Mouse (Mus musculus): ENCODE measurements around the gene Ggt1.
"Not testable (repeated sequence)": the region's sequence is repeated elsewhere in the genome, so short reads cannot be mapped to it uniquely, and the experiment has no call there.

Ggt1 gene

DNA sequence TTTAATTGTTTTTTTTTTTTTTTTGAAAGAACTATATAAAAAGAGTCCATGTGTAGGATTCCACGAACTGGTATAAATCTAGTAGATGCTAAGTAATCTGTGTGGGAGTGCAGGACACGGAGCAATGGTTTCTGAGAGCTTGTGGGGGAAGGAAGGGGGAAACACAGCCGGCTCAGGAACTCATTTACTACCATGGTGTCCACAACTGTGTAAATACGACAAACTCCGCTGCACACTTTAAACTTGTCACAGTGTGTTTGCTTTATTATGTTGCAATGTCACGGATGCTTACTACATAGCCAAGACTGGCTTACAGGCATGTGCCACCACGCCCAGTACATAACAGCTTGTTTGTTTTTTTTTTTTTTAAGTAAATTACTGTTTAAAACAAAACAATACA, 11.5 kb upstream of the Ggt1 start:
- DNase-seq (ENCODE audit: low spot score): no peak

DNA sequence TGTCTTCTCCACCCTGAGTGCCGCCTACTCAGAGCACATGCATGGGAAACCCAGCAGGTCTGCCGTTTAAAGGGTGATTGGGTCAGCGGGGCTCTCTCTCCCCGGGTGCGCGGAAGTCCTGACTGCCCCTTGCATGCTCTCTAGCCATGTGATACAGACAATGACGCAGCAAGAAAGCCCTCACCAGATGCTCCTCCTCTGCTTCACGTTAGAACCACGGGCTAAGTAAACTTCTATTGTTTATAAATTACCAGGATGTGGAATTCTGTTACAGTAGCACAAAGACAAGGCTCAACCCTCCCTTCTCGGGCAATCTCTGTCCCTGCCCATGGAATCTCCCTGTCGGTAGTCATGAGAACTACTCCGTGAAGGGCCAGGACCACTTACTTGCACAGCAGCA, 10.2 kb upstream of the Ggt1 start:
- no peak for DNase-seq (ENCODE audit: low spot score)

DNA sequence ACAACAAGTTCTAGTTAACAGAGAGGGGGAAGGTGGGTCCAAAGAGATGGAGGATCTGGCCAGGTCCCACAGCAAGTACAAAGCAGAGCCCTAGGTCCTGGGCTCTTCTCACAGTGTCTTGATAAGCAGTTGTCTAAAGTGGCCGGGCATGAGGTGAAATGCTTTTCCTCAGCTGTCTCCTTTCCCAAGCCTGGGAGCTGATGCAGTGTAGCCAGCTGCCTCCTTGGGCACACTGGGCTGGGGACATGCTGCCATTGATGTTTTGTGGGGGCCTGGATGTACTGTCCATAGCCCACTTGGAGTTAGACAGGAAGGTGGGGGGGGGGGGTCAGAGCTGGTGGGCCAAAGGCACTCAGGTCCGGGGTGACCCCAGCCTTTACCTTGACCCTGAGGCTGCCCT, 9.3 kb upstream of the Ggt1 start:
- DNase-seq (ENCODE audit: low spot score): no peak

DNA sequence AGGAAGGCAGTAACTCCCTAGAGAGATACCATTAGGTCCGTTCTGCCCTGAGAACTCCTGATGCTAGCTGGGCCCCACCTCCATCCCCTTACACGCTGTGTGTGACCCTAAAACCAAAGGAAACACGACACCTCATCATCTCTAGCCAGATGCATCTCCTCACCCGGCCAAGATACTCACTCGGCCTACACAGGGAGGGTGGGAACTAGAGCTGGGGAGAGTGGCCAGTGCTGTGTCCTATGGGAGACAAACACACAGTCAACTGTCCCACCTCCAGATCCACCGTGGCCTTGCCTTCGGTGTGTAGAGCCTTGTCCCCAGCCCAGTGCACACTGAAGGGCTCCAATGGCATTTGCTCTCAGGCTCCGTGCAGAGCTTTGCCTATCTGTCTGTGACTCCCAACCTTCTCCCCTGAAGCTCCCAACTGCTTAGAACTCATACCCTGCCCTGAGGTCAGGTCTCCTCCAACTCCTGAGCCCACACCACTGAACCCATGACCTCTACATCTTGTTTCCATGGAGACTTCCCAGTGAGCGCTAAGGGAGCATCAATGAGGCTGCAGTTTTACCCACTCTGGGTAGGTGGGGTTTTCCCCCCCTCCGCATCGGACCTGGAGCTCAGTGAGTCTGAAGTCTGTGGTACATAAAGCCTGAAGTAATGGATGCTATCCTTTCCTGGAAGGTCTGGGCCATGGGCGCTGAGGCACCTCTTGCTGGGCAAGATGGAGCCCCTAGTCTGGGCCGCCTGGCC, 8.5 kb upstream of the Ggt1 start:
- DNase-seq (ENCODE audit: low spot score): no peak

DNA sequence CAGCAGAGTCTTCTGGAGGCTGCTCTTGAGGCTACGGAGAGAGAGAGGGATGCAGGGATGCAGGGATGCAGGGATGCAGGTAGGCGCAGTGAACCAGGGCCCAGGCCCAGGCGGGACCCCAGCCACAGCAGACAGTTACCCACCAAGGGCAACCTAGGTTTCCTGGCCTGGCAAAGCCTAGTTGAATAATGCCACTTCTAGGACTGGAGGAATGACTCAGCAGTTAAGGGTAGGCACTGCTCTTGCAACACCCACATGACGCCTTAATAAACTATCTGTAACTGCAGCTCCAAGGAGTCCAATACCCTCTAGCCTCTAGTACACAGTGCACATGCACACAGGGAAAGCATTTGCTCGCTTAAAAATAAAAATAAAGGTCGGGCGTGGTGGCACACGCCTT, 7.3 kb upstream of the Ggt1 start:
- no peak for DNase-seq (ENCODE audit: low spot score)

DNA sequence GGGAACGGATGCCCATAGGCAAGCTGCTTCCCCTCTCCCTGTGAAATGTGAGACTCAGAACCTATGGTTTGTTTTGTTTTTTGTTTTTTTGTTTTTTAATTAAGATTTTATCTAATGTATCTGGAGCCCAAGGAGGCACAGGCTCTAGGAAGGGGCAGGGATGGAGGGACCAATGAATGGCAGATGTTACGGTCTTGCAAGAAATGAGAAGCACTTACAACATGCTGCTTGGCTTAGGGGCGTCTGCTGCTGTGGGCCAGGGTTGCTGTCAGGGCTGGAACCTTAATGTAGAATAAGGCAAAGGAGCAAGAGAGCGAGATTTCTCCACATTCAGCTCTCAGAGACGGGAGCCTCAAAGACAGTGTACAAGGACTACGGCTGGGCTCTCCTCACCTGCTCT, 5.8 kb upstream of the Ggt1 start:
- DNase-seq (ENCODE audit: low spot score): no peak

DNA sequence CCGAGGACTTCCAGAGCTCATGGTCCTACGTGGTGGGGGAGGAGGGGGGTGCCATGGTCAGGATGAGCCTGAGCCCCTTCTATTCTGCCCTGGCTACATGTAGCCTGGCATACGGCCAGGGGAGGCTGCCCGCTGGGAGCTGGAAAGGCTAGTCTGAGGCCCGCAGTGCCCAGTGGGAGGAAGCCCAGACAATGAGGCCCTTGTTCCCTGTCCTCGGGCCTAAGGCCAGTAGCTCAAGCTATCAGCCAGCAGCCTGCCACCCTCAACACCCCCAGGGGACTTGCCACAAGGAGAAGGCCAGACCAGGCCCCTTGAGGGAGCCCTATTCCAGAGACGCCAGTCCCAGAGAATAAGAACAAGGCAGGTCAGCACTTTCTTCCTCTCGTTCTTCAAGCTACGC, 5.4 kb upstream of the Ggt1 start:
- DNase-seq (ENCODE audit: low spot score): no peak

DNA sequence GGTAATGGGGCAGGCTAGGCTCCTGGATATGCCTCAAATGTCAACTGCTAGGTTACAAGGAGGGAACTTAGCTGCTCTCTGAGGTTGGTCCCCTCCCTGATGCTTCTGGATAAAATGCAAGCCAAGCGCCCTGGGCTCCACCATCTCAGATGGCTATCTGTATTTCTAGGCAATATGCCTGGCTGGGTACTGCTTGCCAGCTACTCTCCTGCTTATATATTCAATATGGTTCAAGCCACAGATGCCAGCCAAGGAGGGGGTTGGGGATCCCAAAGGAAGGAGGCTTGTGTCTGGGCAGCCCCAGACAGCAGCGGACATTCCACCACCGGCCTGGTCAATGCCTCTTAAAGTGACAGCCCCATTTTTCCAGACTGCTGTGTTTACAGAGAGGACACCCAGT, 2.9 kb upstream of the Ggt1 start:
- no peak for DNase-seq (ENCODE audit: low spot score)

DNA sequence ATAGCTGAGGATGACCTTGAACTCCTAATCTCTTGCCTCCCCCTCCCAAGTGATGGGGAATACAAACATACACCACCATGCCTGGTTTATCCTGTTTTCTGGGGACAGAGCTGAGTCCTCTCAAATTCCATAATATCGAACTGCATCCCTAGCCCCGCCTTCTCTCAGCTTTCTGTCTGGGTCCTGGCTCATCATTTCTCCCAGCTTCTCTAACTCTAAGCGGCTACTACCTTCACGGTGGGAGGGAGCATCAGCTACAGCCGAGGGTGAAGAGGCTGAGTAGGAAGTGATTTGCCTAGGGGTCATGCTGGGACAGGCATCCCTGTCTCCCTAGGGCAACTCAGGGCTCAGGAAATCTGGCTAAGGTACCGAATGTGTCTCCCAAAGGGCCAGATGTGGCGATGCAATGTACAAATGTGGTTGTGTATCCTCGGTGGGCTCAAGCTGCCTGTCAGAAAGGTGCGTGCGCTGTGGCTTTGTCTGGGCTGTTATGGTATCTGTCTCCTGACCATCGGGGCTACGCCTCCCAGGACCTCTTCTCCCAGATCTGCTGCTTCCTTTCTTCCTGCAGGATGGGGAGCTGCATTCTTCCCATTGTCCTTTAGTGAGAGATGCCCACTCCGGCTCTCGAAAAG, 2.2 kb upstream of the Ggt1 start:
- DNase-seq (ENCODE audit: low spot score): no peak

DNA sequence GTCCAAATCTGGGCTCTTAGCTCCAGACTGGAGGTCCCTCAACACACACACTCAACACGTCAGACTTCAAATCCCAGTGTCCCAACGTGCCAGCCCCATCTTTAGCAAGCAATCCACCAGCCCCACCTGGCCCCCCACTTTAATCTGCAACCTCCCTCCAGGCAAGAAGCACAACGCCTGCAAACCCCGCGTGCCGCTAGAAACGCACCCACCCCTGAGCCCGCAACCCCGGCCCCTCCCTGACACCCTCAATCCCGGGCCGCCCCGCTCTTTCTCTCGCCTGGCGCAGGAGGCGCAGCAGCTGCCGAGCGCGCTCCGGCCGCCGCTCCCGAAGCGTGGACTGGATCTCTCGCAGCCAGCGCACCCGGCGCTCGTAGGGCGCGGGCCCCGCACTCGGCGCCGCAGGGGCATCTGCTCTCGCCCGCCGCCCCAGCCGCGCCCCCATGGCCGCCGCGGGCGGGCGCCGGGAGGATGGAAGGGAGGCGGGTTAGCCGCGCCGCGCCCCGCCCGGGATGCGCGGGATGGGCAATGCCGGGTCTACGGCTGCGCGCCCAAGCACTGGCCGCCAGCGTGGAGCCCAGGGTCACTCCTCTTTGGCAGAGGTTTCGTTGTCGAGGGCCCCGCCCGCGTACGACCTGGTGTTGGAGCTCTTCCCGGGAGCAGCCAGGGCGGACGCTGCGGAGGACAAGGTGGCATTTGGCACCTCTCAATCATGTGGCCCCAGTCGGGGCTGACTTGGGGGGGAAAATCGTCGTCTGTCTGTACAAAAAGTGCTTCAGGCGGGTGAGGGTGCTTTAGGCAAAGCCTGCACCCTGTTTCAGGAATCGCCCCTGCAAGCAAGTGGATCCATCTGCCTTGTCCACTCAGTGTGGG, 1.5 kb upstream of the Ggt1 start, which contains the start of gene Lrrc75b:
Gene Lrrc75b, minus strand, starts transcription at position 655 of the 873 bp plus-strand sequence.
- peak; percentile 33 for DNase-seq (ENCODE audit: low spot score)

DNA sequence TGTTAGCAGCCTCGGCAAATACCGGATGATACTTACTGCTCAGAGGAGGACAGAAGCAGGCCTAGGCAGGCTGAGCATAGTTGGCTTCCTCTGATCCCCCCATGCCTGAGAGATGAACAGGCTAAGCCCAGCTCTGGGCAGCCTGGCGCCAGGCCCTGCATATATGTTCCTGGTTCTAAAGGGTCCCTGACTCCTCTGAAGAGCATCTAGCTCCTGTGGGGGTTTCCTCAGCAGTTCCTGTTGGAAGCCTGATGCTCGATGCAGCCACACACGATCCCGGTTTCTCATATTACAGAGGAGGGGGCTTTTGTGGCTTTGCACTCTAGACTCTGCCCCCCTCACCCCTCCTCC, 880 bp upstream of the Ggt1 start:
- DNase-seq (ENCODE audit: low spot score): no peak

DNA sequence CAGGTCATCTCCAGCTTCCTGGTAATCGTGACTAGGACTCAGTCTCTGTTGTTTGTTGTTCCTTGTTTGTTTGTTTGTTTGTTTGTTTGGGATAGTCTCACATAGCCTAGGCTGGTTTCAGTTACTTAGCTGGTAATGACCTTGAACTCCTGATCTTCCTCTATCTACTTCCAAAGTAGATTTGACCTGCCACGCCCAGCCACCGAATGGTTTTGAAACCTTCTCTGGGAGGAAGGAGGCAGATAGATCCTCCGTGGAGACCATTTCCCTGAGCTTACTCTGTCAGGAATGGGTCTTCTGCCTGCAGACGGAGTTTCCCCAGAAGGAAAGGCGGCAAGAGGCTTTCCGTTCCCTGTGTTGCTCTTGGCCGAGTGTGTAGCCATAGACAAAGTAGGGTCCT, 1.2 kb downstream of the Ggt1 start:
- DNase-seq (ENCODE audit: low spot score): no peak

DNA sequence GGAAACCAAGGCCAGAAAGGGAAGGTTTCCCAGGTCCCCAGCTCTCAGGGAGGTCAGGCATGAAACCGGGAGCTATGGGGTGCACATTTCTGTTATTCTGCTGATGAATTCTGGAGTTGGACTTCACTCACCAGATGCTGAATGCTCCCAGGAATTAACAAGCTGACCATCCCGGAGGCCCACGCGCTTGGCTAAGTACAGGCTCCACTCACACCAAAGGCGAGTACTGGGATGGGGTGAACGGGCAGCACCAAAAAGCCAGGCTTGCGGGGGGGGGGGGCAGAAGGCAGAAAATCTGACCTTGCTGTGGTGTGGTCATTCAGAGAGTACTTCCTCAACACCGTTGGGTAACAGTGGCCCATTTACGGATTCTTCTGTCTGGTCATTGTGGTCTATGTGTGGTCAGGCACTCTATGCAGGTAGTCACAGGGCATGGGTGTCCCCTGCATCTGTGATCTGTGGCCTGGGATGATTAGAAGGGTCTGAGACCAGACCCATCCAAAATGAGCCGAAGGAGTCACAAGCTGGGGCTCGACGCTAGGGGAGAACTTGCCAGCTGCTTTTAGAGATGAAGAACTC, 3.4 kb downstream of the Ggt1 start:
- no peak for DNase-seq (ENCODE audit: low spot score)

DNA sequence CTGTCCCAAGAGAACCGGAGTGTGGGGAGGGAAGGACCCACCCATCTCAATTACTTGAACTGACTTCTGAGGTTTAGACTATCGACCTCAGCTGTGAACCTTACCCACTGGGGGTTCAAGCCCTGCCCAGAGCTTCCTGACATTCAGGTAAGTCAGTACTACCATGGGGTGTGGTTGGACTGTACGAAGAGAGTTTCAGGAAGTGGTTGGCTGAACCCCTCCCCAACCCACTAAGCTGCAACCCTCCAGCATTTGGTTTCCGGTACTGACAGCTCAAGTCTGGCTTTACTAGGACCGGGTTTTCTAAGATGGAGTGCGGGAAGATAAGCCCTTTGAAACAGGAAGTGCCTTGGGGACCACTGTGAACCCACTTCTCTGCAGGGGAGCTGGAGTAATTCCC, 4.0 kb downstream of the Ggt1 start:
- no peak for DNase-seq (ENCODE audit: low spot score)

DNA sequence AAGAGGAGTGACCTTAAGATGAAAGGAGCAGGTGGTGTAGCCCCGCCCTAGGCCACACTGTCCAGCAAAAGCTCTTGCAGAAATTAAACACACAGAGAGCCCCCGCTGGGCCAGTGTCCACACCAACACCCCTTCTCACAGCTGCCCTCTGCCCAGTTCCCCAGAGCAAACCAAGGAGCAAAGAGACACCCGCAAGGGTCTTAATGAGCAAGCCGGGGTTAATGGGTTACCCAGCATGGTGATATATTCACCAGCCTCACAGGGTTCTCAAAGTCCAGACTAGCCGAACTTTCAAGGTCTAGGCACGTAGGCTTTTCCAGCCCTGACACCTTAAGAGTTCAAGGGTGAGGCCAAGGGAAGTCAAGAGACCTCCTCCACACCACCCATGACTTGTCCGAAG, 4.5 kb downstream of the Ggt1 start:
- no peak for DNase-seq (ENCODE audit: low spot score)

DNA sequence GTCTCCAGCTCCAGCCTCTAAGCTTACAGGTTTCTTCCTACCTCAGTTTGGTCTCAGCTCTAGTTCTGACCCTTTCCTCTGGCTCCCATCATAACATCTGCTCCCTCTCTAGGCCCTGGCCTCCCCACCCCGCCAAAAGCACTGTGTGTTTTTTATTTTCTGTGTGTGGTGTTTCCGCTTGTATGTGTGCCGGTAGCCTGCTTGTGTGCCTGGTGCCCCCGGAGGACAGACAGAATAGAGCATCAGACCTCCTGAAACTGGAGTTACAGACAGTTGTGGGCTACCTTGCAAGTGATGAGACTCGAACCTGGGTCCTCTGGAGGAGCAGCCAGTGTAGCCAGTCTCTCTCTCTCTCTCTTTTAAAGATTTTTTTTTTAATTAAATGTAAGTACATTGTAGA, 4.9 kb downstream of the Ggt1 start:
- no peak for DNase-seq (ENCODE audit: low spot score)

DNA sequence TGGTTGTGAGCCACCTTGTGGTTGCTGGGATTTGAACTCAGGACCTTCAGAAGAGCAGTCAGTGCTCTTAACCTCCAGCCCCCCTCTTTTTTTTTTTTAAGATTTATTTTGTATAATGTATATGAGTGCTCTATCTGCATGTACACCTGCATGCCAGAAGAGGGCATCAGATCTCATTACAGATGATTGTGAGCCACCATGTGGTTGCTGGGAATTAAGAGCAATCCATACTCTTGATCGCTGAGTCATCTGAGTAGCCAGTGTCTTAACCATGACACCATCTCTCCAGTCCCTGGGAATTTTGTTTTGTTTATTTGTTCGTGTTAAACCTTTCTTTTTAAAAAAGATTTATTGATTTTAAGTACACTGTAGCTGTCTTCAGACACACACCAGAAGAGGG, 5.4 kb downstream of the Ggt1 start:
- DNase-seq (ENCODE audit: low spot score): not testable (repeated sequence)

DNA sequence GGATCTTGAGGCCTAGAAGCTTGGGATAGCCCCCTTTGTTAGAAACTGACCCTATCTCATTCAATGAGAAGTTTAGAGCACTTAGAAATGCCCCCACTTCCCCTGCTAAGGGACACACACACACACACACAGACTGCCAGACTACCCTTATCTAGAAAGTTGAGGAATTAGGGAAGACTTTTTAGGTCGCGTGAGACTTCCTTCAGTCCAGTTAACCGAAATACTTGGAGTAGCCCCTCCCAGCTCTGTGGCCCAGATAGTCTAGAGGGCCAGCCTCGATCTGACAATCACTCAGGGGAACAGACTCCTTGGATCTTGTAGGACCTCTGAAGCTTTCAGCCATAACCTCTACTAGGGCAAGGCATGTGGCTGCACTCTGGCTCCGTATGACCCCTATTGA, 6.6 kb downstream of the Ggt1 start:
- no peak for DNase-seq (ENCODE audit: low spot score)

DNA sequence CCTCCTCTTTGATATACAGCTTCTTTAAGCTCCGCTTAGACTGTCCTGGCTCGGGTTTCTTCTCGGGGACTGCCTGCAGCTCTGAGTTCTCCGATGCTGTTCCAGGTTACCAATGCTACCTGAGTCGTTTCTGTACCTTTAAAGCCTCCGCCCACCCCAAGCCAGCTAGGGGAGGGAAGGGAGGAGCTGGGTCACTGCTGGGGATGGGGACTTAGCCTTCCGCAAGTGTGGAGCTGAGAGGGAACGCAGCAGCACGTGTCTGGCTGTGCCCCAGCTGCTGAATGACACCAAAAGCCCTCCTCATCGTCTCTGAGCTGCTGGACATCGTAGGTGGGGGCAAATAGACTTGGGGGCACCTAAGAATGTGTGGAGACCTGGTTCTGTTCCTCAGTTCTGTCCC, 7.0 kb downstream of the Ggt1 start:
- DNase-seq (ENCODE audit: low spot score): no peak

DNA sequence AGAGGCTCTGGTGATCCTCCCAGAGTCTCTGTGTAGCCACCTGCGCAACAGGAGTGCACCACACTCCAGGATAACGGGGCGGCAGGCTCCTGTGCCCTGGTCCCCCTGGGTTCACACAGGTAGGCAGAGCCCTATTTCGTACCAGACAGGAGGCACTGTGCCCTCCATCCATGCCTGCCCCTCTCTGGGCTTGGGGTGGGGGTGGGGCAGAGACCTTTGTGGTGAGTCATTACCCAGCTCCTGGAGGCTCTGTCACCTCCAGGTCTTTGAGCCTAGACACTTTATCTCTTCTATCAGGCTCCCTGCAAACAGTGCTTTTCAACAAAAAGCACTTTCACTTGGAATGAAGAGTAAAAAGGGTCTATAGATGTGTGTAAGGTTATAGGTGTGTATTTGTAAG, 7.4 kb downstream of the Ggt1 start:
- no peak for DNase-seq (ENCODE audit: low spot score)

DNA sequence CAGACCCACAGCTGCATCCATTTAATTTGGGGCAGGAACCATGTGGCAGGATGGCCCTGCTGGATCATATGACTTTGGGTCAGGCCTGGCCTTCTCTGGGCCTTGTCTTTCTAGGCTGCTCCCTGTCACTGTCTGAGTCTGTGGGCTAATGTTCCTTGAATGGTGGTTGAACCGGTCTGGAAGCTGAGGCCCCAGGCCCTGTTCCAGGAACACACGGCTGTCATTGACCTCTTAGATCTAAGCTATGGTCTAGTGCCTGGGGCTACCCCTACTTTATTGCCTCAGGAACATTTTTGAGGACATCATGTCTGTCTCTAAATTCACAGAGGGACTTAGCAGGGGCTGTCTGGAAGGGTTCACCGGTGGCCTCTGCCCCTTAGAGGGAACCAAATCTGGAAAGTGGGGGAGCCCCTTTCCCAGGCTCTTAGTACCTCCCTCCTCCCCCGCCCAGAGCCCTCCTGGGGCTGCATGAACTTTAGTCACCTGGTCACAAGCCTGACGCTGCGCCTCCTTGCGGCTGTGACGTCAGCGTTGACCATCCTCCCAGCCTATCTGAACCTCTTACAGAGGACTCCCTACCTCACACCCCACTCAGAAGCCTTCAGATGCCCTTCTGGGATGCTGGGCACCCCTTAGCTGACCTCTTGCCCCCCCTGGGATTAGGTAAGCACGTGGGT, 9.7 kb downstream of the Ggt1 start:
- no peak for DNase-seq (ENCODE audit: low spot score)

DNA sequence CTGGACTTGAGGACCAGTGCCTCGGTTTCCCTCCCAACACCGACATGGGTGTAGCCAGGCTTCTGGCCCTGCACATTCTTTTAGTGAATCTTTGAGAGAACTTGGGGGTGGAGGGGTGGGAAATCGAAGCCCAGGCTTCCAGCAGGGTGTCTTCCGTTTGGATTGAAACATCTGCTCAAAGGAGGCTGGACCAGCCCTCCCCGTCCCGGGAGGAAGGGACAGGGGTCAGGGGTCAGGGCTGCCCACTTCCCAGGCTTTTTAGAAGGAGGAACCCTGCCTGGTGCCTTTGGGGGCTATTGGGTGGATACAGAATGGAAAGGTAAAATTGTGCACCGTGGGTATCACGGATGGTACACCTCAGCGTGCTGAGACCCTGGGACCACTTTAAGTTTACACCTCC, 10.5 kb downstream of the Ggt1 start:
- no peak for DNase-seq (ENCODE audit: low spot score)
